Mouse (Mus musculus) layer of hippocampus, adult 8-10 months (tissue): ENCODE results near the gene Pdzd2. TPM values are rescaled to one million over a fixed set of nuclear protein-coding genes. Genes with fewer than 3 reads are reported as not detected.
A peak's percentile ranks its signal among the peaks of the same experiment; 100 is the strongest.

ENCODE experiments used
- DNase-seq, 2 experiments: peaks; one replicate each; pipeline ENCODE4 v3.0.0; 2022; ENCODE audit warnings: low spot score in 2 of 2
- total RNA-seq, 4 experiments: library from RNA; stranded (reverse); gene quantifications; 2 replicates each; pipeline ENCODE4 v1.2.4; 2022

Gene Pdzd2
- total RNA-seq, 4 experiments from 2014 or later = 45.8 to 56.3 (median 53.1) TPM

GRCm38 (mm10) chr15:12734221-12734620 lies 5.5 kb downstream of the Pdzd2 start:
- DNase-seq = no peak

- no peak for DNase-seq
These were observed 7.1 kb downstream of the Pdzd2 start for GRCm38 (mm10) chr15:12732613-12733012.

GRCm38 (mm10) chr15:12728381-12728780 lies 11.3 kb downstream of the Pdzd2 start:
- peak; percentile 37 to 40 for DNase-seq

GRCm38 (mm10) chr15:12725256-12725655 lies 14.5 kb downstream of the Pdzd2 start:
- DNase-seq = no peak

GRCm38 (mm10) chr15:12721684-12722500 lies 17.8 kb downstream of the Pdzd2 start:
- DNase-seq = no peak

- no peak for DNase-seq
These were observed 20.9 kb downstream of the Pdzd2 start for GRCm38 (mm10) chr15:12718819-12719218.

GRCm38 (mm10) chr15:12717410-12717809 lies 22.3 kb downstream of the Pdzd2 start:
- DNase-seq = no peak

- DNase-seq = peak; percentile 33 to 39
These were observed 22.8 kb downstream of the Pdzd2 start for GRCm38 (mm10) chr15:12716881-12717280.

GRCm38 (mm10) chr15:12714322-12714721 lies 25.4 kb downstream of the Pdzd2 start:
- DNase-seq = no peak

GRCm38 (mm10) chr15:12713216-12713615 lies 26.5 kb downstream of the Pdzd2 start:
- DNase-seq = no peak

GRCm38 (mm10) chr15:12710036-12710435 lies 29.7 kb downstream of the Pdzd2 start:
- DNase-seq = no peak

- no peak for DNase-seq
These were observed 31.4 kb downstream of the Pdzd2 start for GRCm38 (mm10) chr15:12708297-12708696.

- DNase-seq = no peak
These were observed 32.8 kb downstream of the Pdzd2 start for GRCm38 (mm10) chr15:12706902-12707301.

GRCm38 (mm10) chr15:12700367-12700766 lies 39.4 kb downstream of the Pdzd2 start:
- DNase-seq = no peak

GRCm38 (mm10) chr15:12697741-12698140 lies 42.0 kb downstream of the Pdzd2 start:
- DNase-seq = no peak

GRCm38 (mm10) chr15:12696889-12697288 lies 42.8 kb downstream of the Pdzd2 start:
- DNase-seq = no peak

GRCm38 (mm10) chr15:12689716-12690381 lies 49.9 kb downstream of the Pdzd2 start:
- no peak for DNase-seq

GRCm38 (mm10) chr15:12682549-12682948 lies 57.2 kb downstream of the Pdzd2 start:
- DNase-seq = no peak

- no peak for DNase-seq
These were observed 57.8 kb downstream of the Pdzd2 start for GRCm38 (mm10) chr15:12681891-12682290.

GRCm38 (mm10) chr15:12680750-12681149 lies 59.0 kb downstream of the Pdzd2 start:
- peak; percentile 11 to 20 for DNase-seq

- DNase-seq = no peak
These were observed 59.7 kb downstream of the Pdzd2 start for GRCm38 (mm10) chr15:12679996-12680395.

GRCm38 (mm10) chr15:12678540-12679112 lies 61.1 kb downstream of the Pdzd2 start:
- DNase-seq = no peak
